Mouse (Mus musculus) activated CD4-positive, CD25-positive, alpha-beta regulatory T cell (primary cell): Measurements from ENCODE around the gene Hspb8. TPM values are rescaled to one million over a fixed set of nuclear protein-coding genes. Genes with fewer than 3 reads are reported as not detected.

Experiments used
- polyA plus RNA-seq, 2 experiments: library from polyadenylated mRNA; unstranded; fragments of 100-300 nt; shearing (Covaris generic); gene quantifications; one replicate each; pipeline ENCODE4 v1.2.1; 2017

Gene Hspb8
- not detected for polyA plus RNA-seq

DNA sequence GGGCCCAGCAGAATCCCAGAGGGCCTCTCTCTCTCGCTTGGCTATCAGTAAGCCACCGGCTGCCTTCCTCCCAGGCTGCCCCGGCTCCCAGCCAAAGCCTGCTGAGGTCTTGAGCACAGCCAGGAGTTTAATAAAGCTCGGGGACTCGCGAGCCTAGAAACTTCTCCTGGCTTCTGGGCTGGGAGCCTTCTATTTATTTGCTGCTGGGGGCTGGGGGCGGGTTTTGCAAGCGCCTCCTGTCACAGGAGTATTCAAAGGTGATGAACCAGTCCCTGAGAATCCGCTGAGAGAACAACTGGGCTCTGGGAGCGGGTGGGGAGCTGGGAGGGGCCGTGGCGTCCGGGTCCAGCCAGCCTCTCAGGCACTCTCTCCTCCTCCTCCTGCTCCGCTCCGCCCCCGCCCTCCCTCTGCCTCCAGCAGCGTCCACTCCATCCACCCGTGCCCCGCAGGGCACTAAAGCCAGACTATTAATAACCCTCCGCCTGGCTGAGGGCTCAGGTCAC is at the start of gene Hspb8:
Hspb8 (minus strand) TSS at position 166 of the 503 bp plus-strand sequence.

Other genes with a start within 250 kb of the Hspb8 start
- gene Ccdc60, start 133.9 kb downstream of the Hspb8 start, polyA plus RNA-seq = under 1 TPM in 1 of 2 experiments, not detected in 1; 0.10 TPM
- gene Srrm4, start 169.0 kb upstream of the Hspb8 start, polyA plus RNA-seq = under 1 TPM in 1 of 2 experiments, not detected in 1; 0.10 TPM